Mouse (Mus musculus): ENCODE results near the gene Tbcd.

GRCm38 (mm10) chr11:121649900-121650299, 198.2 kb downstream of the Tbcd start:
- TF ChIP-seq CTCF (IDR thresholded peaks at IDR 0.05; ENCODE audit: low read depth) (peak; percentile 43), EP300 (IDR thresholded peaks at IDR 0.05; ENCODE audit: low read depth) (no peak)

Measured in liver, postnatal 0 days (tissue).